Mouse (Mus musculus): ENCODE data around the gene Scarb1.

- TF ChIP-seq CTCF (IDR thresholded peaks at IDR 0.05; ENCODE audit: low read depth) (no peak), EP300 (IDR thresholded peaks at IDR 0.05; ENCODE audit: low read depth) (no peak)
These were observed 47.9 kb downstream of the Scarb1 start for GRCm38 (mm10) chr5:125292951-125293350.
